Mouse (Mus musculus) CH12.LX (cell line): ENCODE data around the gene Slc6a18. TPM values are rescaled to one million over a fixed set of nuclear protein-coding genes. Genes with fewer than 3 reads are reported as not detected.
"Not testable (repeated sequence)": the region's sequence is repeated elsewhere in the genome, so short reads cannot be mapped to it uniquely, and the experiment has no call there.

ENCODE experiments used
- DNase-seq: peaks from one replicate; pipeline ENCODE4 v3.0.0-alpha.2; 2013; ENCODE audit errors: extremely low read depth
- H3K27ac ChIP-seq: 2 replicates; pipeline ENCODE4 v1.5.1; 2012; ENCODE audit warnings: low read depth, mild to moderate bottlenecking, control low read depth, moderate library complexity; ENCODE audit not compliant: insufficient read depth
- H3K27me3 ChIP-seq: replicated peaks from 2 replicates; pipeline ENCODE3; 2012; ENCODE audit warnings: inconsistent platforms
- H3K36me3 ChIP-seq, 2 experiments: replicated peaks in 1 of 2; 2 replicates each; pipeline versions ENCODE3 to v1.6.1; 2012; ENCODE audit warnings: inconsistent platforms in 1 of 2, low read length in 1 of 2, mild to moderate bottlenecking in 1 of 2, mixed read lengths in 1 of 2, moderate library complexity in 1 of 2; ENCODE audit not compliant: control insufficient read depth in 1 of 2, insufficient read depth in 1 of 2
- H3K4me1 ChIP-seq, 2 experiments: 2 replicates each; pipeline ENCODE4 v1.6.1; 2012; ENCODE audit warnings: inconsistent platforms in 1 of 2, moderate library complexity in 1 of 2; ENCODE audit not compliant: insufficient read depth in 2 of 2, control insufficient read depth in 1 of 2
- H3K4me2 ChIP-seq: 2 replicates; pipeline ENCODE4 v1.6.1; 2012; ENCODE audit warnings: low read depth, mild to moderate bottlenecking, control low read depth; ENCODE audit not compliant: poor library complexity, insufficient read depth, severe bottlenecking
- H3K4me3 ChIP-seq, 3 experiments: fragments of 150-350 bp in 1 of 3; sonication (generic) in 1 of 3; replicated peaks in 1 of 3; 2 replicates each; pipeline versions ENCODE3 to v1.5.1; 2011 to 2012; ENCODE audit warnings: low read depth in 2 of 3, low read length in 2 of 3, mild to moderate bottlenecking in 2 of 3, moderate library complexity in 2 of 3, control low read depth in 1 of 3, improper control_type of control experiment in 1 of 3, inconsistent platforms in 1 of 3, mixed read lengths in 1 of 3; ENCODE audit not compliant: poor library complexity in 1 of 3
- H3K79me2 ChIP-seq: replicated peaks from 2 replicates; pipeline ENCODE4 v1.6.1; 2012; ENCODE audit warnings: mild to moderate bottlenecking, moderate library complexity; ENCODE audit not compliant: control insufficient read depth, poor library complexity, insufficient read depth, severe bottlenecking; ENCODE audit errors: extremely low read depth
- H3K9ac ChIP-seq: 2 replicates; pipeline ENCODE4 v1.6.1; 2012; ENCODE audit warnings: low read depth, mild to moderate bottlenecking, control low read depth, moderate library complexity; ENCODE audit not compliant: insufficient read depth
- H3K9me3 ChIP-seq: replicated peaks from 2 replicates; pipeline ENCODE3; 2012; ENCODE audit warnings: low read length, inconsistent platforms, mixed read lengths
- ETS1 ChIP-seq: conservative IDR thresholded peaks from 2 replicates; pipeline ENCODE4 v1.6.1; 2012; ENCODE audit warnings: low read depth, mild to moderate bottlenecking, inconsistent platforms, low read length, improper control_type of control experiment, moderate library complexity
- MAX ChIP-seq: IDR thresholded peaks from 2 replicates; pipeline ENCODE4 v1.6.1; 2011; ENCODE audit warnings: low read length, improper control_type of control experiment
- MXI1 ChIP-seq: IDR thresholded peaks from 2 replicates; pipeline ENCODE4 v1.6.1; 2011; ENCODE audit warnings: mild to moderate bottlenecking, low read depth, low read length, improper control_type of control experiment
- NRF1 ChIP-seq: IDR thresholded peaks from 2 replicates; pipeline ENCODE4 v1.6.1; 2014; ENCODE audit warnings: low read depth, mild to moderate bottlenecking, inconsistent platforms, low read length, improper control_type of control experiment, moderate library complexity
- PAX5 ChIP-seq: IDR thresholded peaks from 2 replicates; pipeline ENCODE4 v1.6.1; 2012; ENCODE audit warnings: low read length, inconsistent platforms, mixed read lengths
- RAD21 ChIP-seq: IDR thresholded peaks from 2 replicates; pipeline ENCODE4 v1.6.1; 2011; ENCODE audit warnings: low read depth, mild to moderate bottlenecking, low read length, improper control_type of control experiment, moderate library complexity
- USF1 ChIP-seq: IDR thresholded peaks from 2 replicates; pipeline ENCODE4 v1.6.1; 2014; ENCODE audit warnings: low read depth, mild to moderate bottlenecking, inconsistent platforms, low read length, improper control_type of control experiment
- dilution Hi-C: fragments of 300-500 bp; cut with MboI; formaldehyde crosslinking; loops from 2 replicates; pipeline ENCODE4 v1.14.3; 2020; ENCODE audit warnings: low sequenced_read_pairs; ENCODE audit not compliant: extremely low pct_unique_long_range_greater_than_20kb, extremely low pct_ligation_motif_present
- in situ Hi-C: fragments of 300-500 bp; cut with MboI; formaldehyde crosslinking; loops from 3 replicates; pipeline ENCODE4 v1.14.3; 2019; ENCODE audit warnings: low sequenced_read_pairs, low pct_ligation_motif_present, low pct_unique_long_range_greater_than_20kb, mixed read lengths
- polyA plus RNA-seq: library from polyadenylated mRNA; unstranded; fragments of >175 nt; gene quantifications from 2 replicates; pipeline ENCODE4 v1.2.1, GENCODE M21; 2012; ENCODE audit warnings: low read depth; ENCODE audit not compliant: insufficient read length
- total RNA-seq, 2 experiments: library from RNA; depleted of rRNA; stranded (reverse); fragments of 300-350 nt in 1 of 2; fragments of >200 nt in 1 of 2; gene quantifications; 2 replicates each; pipeline ENCODE4 v1.2.3; 2012 to 2014

Gene Slc6a18
- total and polyA plus RNA-seq, 3 experiments = not detected

GRCm38 (mm10) chr13:73709491-73709890 lies 31.7 kb upstream of the Slc6a18 start:
- dilution Hi-C loops (no loop called here), in situ Hi-C loops (no loop called here)
- H3K9me3 ChIP-seq = no peaks in the 10 kb centered on the region

GRCm38 (mm10) chr13:73704694-73705325 lies 27.0 kb upstream of the Slc6a18 start, which contains the start of gene Slc6a19:
TSS of gene Slc6a19 (minus strand) at chr13:73704865.
- Histone ChIP-seq H3K27ac (no peak within 1 kb of the TSS), H3K79me2 (no peaks in the 10 kb centered on the region)
- no peak for TF ChIP-seq ETS1
- TF ChIP-seq MXI1 = no peak

More at GRCm38 (mm10) chr13:73709491-73709890, 31.7 kb upstream of the Slc6a18 start:
- Histone ChIP-seq H3K36me3 (no peaks in the 10 kb centered on the region), H3K27ac (no peak overlapping the region), H3K4me2 (no peak overlapping the region), H3K9ac (no peak overlapping the region), H3K4me3 (no peak overlapping the region), H3K79me2 (no peaks in the 10 kb centered on the region), H3K27me3 (peaks cover 4% of the 10 kb centered on the region), H3K4me1 (peaks cover 0 to 17% of the 10 kb centered on the region in 2 experiments; a peak in 2 of 4 replicates)
- no peak for TF ChIP-seq PAX5
- TF ChIP-seq MAX = no peak
- TF ChIP-seq RAD21 = no peak
- TF ChIP-seq NRF1 = no peak
- TF ChIP-seq USF1 = no peak
- no peak for DNase-seq

GRCm38 (mm10) chr13:73703486-73703885 lies 25.7 kb upstream of the Slc6a18 start:
- H3K27ac ChIP-seq, H3K9ac ChIP-seq, H3K36me3 ChIP-seq, dilution Hi-C loops, H3K4me3 ChIP-seq, H3K4me1 ChIP-seq, H3K4me2 ChIP-seq, DNase-seq, in situ Hi-C loops, H3K9me3 ChIP-seq, H3K79me2 ChIP-seq: not testable (repeated sequence)
- H3K27me3 ChIP-seq = peaks cover 31% of the 10 kb centered on the region

More at GRCm38 (mm10) chr13:73704694-73705325, 27.0 kb upstream of the Slc6a18 start, which contains the start of gene Slc6a19:
- Histone ChIP-seq H3K27me3 (peaks cover 22% of the 10 kb centered on the region), H3K4me2 (no peak within 1 kb of the TSS), H3K36me3 (no peaks in the 10 kb centered on the region), H3K4me3 (no peak within 1 kb of the TSS), H3K9me3 (no peaks in the 10 kb centered on the region), H3K4me1 (no peaks in the 10 kb centered on the region), H3K9ac (no peak within 1 kb of the TSS)
- no peak for DNase-seq
- dilution Hi-C loops = no loop called here
- in situ Hi-C loops = no loop called here
